Mouse (Mus musculus) liver, embryonic 11.5 days (tissue): ENCODE measurements around the gene Fscn3. TPM values are rescaled to one million over a fixed set of nuclear protein-coding genes. Genes with fewer than 3 reads are reported as not detected.

Source experiments
- ATAC-seq: fragments of 200-750 bp; cut with Nextera tagmentation; replicated peaks from 2 replicates; pipeline ENCODE4 v1.8.0; 2017; ENCODE audit warnings: moderate number of reproducible peaks, mild to moderate bottlenecking, moderate TSS enrichment, moderate library complexity; ENCODE audit not compliant: low FRiP score
- DNase-seq: peaks from one replicate; pipeline ENCODE4 v3.0.0-alpha.2; 2017; ENCODE audit warnings: low spot score
- H3K27ac ChIP-seq: fragments of 300-500 bp; sonication (generic); 2 replicates; pipeline ENCODE4 v1.5.1; 2014; ENCODE audit warnings: mild to moderate bottlenecking, low read depth, low read length, control low read depth
- H3K27me3 ChIP-seq: fragments of 300-500 bp; sonication (generic); replicated peaks from 2 replicates; pipeline ENCODE4 v1.6.1; 2014; ENCODE audit warnings: low read length, mixed read lengths; ENCODE audit not compliant: control insufficient read depth, insufficient read depth
- H3K36me3 ChIP-seq: fragments of 300-500 bp; sonication (generic); 2 replicates; pipeline ENCODE4 v1.6.1; 2014; ENCODE audit warnings: mild to moderate bottlenecking, low read length, moderate library complexity, mixed read lengths; ENCODE audit not compliant: control insufficient read depth, insufficient read depth
- H3K4me1 ChIP-seq: fragments of 300-500 bp; sonication (generic); replicated peaks from 2 replicates; pipeline ENCODE4 v1.6.1; 2014; ENCODE audit warnings: low read length, mixed read lengths; ENCODE audit not compliant: control insufficient read depth, insufficient read depth
- H3K4me2 ChIP-seq: fragments of 300-500 bp; sonication (generic); 2 replicates; pipeline ENCODE4 v1.6.1; 2014; ENCODE audit warnings: mild to moderate bottlenecking, control low read depth, moderate library complexity
- H3K4me3 ChIP-seq: fragments of 300-500 bp; sonication (generic); 2 replicates; pipeline ENCODE4 v1.5.1; 2014; ENCODE audit warnings: low read depth, low read length, control low read depth
- H3K9ac ChIP-seq: fragments of 300-500 bp; sonication (generic); 2 replicates; pipeline ENCODE4 v1.6.1; 2014; ENCODE audit warnings: low read depth, low read length, control low read depth
- H3K9me3 ChIP-seq: fragments of 300-500 bp; sonication (generic); 2 replicates; pipeline ENCODE4 v1.6.1; 2016; ENCODE audit warnings: low read length, inconsistent platforms, mixed read lengths; ENCODE audit not compliant: control insufficient read depth
- WGBS: fragments of 180-500 bp; shearing (Covaris S2); extraction: QIAGEN DNeasy Blood & Tissue Kit; methylation state at CpG from one replicate; pipeline ENCODE4 v1.1.7; 2014; 5-methylcytosine and 5-hydroxymethylcytosine counted together
- polyA plus RNA-seq: library from polyadenylated mRNA; unstranded; fragments of >200 nt; fragmentation: Nextera tagmentation; extraction: Ambion mirVana; gene quantifications from 2 replicates; pipeline ENCODE4 v1.2.1, GENCODE M21; 2014

Gene Fscn3
- polyA plus RNA-seq, 1 experiment from 2014 or later = 0.33 TPM

- DNase-seq = no peak
- H3K27me3 ChIP-seq = no peaks in the 10 kb centered on the region
- H3K9me3 ChIP-seq = no peaks in the 10 kb centered on the region
- 83% methylated on average over 7 of the region's 7 CpGs for WGBS
- H3K9ac ChIP-seq = no peak overlapping the region
- H3K27ac ChIP-seq = no peak overlapping the region
- no peak overlapping the region for H3K4me2 ChIP-seq
- peaks cover 36% of the 10 kb centered on the region for H3K4me1 ChIP-seq
- ATAC-seq = no peak
- peaks cover 17% of the 10 kb centered on the region; the same call in 1 of the 2 replicates for H3K36me3 ChIP-seq
- H3K4me3 ChIP-seq = no peak overlapping the region
Observed at GRCm38 (mm10) chr6:28486905-28487304, 59.3 kb downstream of the Fscn3 start.

Other genes starting within 250 kb of the Fscn3 start
- 39.5 and 41.2 TPM in 2 replicates for gene Zfp800, start 29.8 kb upstream of the Fscn3 start, polyA plus RNA-seq
- 348 and 356 TPM in 2 replicates for gene Arf5, start 4.2 kb upstream of the Fscn3 start, polyA plus RNA-seq
- 5.8 and 6.7 TPM in 2 replicates for gene Gcc1, start 601 bp downstream of the Fscn3 start, polyA plus RNA-seq
- 0.26 TPM in 1 of 2 replicates, not detected in the other for gene Pax4, start 21.6 kb downstream of the Fscn3 start, polyA plus RNA-seq
- 107 and 117 TPM in 2 replicates for gene Snd1, start 47.4 kb downstream of the Fscn3 start, polyA plus RNA-seq